Mouse (Mus musculus): ENCODE measurements around the gene Jkamp. TPM values are rescaled to one million over a fixed set of nuclear protein-coding genes. Genes with fewer than 3 reads are reported as not detected.
"Not testable (repeated sequence)": the region's sequence is repeated elsewhere in the genome, so short reads cannot be mapped to it uniquely, and the experiment has no call there.

Gene Jkamp
- 10 to 100 TPM; 48.3 to 51.2 TPM for total RNA-seq (2021)
- long read RNA-seq, transcript Jkamp-201 (7 exons, 1,292 nt), result major isoform, 57 of 101 reads
- long read RNA-seq, transcript Jkamp-202 (7 exons, 1,874 nt), result minor isoform, 26 of 101 reads
- long read RNA-seq, partial matches to known transcripts, result 3 of 101 reads
- long read RNA-seq, other reads (novel, unspliced or antisense), result 15 of 101 reads

- peak; percentile 99 for DNase-seq (ENCODE audit: low spot score in 2 of 2)
These were observed at the start of gene Jkamp, which contains the start of gene L3hypdh for GRCm38 (mm10) chr12:72085329-72086165. TSS of gene Jkamp (plus strand) at chr12:72085589. TSS of gene L3hypdh (minus strand) at chr12:72085439.

GRCm38 (mm10) chr12:72036097-72036661 lies 49.2 kb upstream of the Jkamp start:
- no peak for DNase-seq (ENCODE audit: low spot score in 2 of 2)

GRCm38 (mm10) chr12:72037049-72037448 lies 48.3 kb upstream of the Jkamp start:
- DNase-seq (ENCODE audit: low spot score in 2 of 2), result no peak

- DNase-seq (ENCODE audit: low spot score in 2 of 2), result no peak
These were observed 46.5 kb upstream of the Jkamp start for GRCm38 (mm10) chr12:72038866-72039265.

GRCm38 (mm10) chr12:72039501-72039900 lies 45.9 kb upstream of the Jkamp start:
- no peak for DNase-seq (ENCODE audit: low spot score in 2 of 2)

- DNase-seq (ENCODE audit: low spot score in 2 of 2), result no peak
These were observed 44.2 kb upstream of the Jkamp start for GRCm38 (mm10) chr12:72041238-72041637.

GRCm38 (mm10) chr12:72047513-72047912 lies 37.9 kb upstream of the Jkamp start:
- DNase-seq (ENCODE audit: low spot score in 2 of 2), result no peak

GRCm38 (mm10) chr12:72050156-72050555 lies 35.2 kb upstream of the Jkamp start:
- DNase-seq (ENCODE audit: low spot score in 2 of 2), result not testable (repeated sequence)

GRCm38 (mm10) chr12:72050821-72051220 lies 34.6 kb upstream of the Jkamp start:
- no peak for DNase-seq (ENCODE audit: low spot score in 2 of 2)

- no peak for DNase-seq (ENCODE audit: low spot score in 2 of 2)
These were observed 32.8 kb upstream of the Jkamp start for GRCm38 (mm10) chr12:72052571-72052970.

- DNase-seq (ENCODE audit: low spot score in 2 of 2), result no peak
These were observed 32.1 kb upstream of the Jkamp start for GRCm38 (mm10) chr12:72053303-72053702.

GRCm38 (mm10) chr12:72053851-72054250 lies 31.5 kb upstream of the Jkamp start:
- no peak for DNase-seq (ENCODE audit: low spot score in 2 of 2)

GRCm38 (mm10) chr12:72057780-72058179 lies 27.6 kb upstream of the Jkamp start:
- no peak for DNase-seq (ENCODE audit: low spot score in 2 of 2)

GRCm38 (mm10) chr12:72069626-72070326 lies 15.6 kb upstream of the Jkamp start:
- DNase-seq (ENCODE audit: low spot score in 2 of 2), result peak in 1 of 2 experiments; percentile 16

- DNase-seq (ENCODE audit: low spot score in 2 of 2), result peak; percentile 86 to 94
These were observed 14.8 kb upstream of the Jkamp start, which contains the start of gene Gpr135 for GRCm38 (mm10) chr12:72070327-72071269. TSS of gene Gpr135 (minus strand) at chr12:72071125.

GRCm38 (mm10) chr12:72078248-72078647 lies 7.1 kb upstream of the Jkamp start:
- no peak for DNase-seq (ENCODE audit: low spot score in 2 of 2)

- no peak for DNase-seq (ENCODE audit: low spot score in 2 of 2)
These were observed 3.4 kb upstream of the Jkamp start for GRCm38 (mm10) chr12:72081961-72082360.

GRCm38 (mm10) chr12:72082370-72082769 lies 3.0 kb upstream of the Jkamp start:
- peak in 1 of 2 experiments; percentile 18 for DNase-seq (ENCODE audit: low spot score in 2 of 2)

- DNase-seq (ENCODE audit: low spot score in 2 of 2), result no peak
These were observed 2.1 kb upstream of the Jkamp start for GRCm38 (mm10) chr12:72083265-72083664.
